Mouse (Mus musculus): ENCODE results near the gene Tlx1. TPM values are rescaled to one million over a fixed set of nuclear protein-coding genes. Genes with fewer than 3 reads are reported as not detected.

Tlx1 gene
- not detected for polyA plus RNA-seq (2017; shearing (Covaris generic))

DNA sequence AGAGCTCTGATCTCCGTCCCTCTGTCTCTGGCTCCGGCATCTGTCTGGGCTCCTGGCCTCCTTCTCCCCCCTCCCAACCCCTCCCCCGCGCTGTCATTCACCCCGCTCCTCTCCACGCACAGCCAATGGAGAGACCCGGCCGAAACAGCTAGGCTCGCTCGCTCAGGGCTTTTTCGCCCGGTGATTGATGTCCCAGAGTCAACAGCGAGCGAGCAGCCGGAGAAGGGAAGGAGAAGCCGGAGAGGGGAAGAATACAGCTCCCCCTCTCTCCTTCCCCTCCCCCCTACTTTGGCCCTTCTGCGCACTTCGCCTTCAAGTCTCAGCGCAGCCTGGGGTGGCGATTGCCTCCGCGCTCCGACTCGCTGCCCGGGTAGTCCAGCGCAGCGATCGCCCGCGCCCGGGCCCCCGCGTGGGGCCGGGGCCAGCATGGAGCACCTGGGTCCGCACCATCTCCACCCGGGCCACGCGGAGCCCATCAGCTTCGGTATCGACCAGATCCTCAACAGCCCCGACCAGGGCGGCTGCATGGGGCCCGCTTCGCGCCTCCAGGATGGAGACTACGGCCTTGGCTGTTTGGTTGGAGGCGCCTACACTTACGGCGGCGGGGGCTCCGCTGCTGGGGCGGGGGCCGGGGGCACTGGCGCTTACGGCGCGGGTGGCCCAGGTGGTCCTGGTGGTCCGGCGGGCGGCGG is at the start of gene Tlx1:
Gene Tlx1 (plus strand): TSS at position 191 of the 692 bp plus-strand sequence.
- no peak for ATAC-seq

DNA sequence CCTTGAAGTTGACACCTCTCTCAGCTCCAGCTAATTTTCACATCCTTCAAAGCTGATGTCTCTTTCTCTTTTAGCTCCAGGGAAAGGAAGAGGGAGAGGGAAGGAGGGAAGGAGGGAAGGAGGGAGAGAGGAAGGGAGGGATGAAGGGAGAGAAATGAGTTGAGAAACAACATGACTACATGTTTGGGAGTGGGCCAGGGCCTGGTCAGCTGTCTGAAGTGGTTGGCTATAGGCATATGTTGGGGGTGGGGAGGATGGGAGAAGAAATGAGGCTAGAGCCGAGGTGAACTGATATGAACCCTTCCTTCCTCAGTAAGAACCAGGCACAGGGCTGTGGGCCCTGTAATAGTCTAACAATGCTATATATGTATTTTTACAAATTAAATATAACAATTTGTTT is 44.9 kb upstream of the Tlx1 start:
- no peak for ATAC-seq

DNA sequence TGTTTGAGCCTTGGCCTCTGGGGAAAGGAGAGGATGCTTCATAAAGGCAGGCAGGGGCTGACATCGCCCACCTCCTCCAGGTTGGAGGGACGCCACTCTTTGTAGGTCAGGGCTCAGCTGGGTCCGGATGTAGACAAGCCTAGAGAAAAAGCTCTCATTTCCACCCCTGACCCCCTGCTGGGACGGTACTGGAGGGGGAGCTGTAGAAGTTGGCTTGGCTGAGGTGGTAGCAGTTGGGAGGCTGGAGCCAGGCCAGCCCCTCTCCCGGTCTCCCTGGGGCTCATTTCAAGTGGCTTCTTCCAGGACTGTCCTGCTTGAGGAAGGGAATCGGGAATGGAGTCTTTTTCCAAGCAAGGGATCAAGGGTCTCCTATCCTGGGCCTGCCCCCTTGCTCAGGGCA is 43.8 kb upstream of the Tlx1 start:
- no peak for ATAC-seq

- no peak for ATAC-seq
These were observed 39.8 kb upstream of the Tlx1 start for GRCm38 (mm10) chr19:45110681-45111080.

- ATAC-seq = no peak
These were observed 38.0 kb upstream of the Tlx1 start for GRCm38 (mm10) chr19:45112444-45112843.

DNA sequence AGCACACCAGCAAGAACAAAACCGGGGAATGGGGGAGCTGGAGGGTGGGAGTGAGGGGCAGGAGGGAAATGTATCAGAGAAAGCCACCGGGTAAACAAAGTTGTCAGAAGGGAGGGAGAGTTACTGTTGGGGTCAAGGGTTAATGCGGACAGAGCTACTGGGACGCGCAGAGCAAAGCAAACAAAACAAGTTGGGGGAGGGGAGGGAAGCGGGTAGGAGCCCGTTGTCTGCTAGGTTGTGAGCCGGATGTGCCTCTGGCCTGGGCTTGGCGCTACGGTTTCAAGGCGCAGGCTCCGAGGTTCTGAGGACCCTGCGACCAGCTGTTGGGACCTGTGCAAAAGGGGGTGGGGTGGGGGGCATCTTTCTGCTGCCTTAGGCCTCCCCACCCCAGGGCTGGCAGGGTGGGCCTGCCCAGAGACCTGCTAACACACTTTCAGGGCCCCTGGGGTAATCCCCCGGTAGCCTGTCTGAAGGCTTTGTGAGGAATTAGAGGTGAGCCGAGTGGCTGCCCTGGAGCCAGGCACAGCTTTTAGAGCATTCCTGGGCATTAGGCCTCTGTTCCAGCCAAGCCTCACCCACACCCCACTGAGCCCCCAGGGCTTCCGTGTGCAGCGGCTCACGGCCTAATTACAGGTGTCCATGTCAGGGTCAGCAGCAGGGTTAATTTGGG is 36.6 kb upstream of the Tlx1 start:
- no peak for ATAC-seq

DNA sequence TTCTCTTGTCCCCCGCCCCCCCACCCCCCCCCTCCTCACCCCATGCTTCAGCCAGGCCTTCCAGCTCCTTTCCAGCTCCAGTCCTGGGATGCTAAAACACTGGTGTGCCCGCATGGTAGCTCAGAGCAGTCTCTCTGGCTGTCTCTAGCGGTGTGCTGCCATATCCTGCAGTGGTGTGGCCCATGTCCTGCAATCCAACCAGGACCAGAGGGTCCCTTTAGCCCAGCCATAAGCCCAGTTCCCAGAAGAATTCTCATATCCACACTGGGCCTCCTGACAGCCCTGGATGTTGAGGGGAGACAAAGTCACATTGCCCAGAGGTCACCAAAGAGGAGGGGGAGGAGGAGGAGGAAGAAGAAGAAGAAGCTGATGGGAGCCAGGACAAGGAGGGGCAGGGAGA is 35.7 kb upstream of the Tlx1 start:
- ATAC-seq = no peak

- ATAC-seq = no peak
These were observed 33.7 kb upstream of the Tlx1 start for GRCm38 (mm10) chr19:45116798-45117197.

DNA sequence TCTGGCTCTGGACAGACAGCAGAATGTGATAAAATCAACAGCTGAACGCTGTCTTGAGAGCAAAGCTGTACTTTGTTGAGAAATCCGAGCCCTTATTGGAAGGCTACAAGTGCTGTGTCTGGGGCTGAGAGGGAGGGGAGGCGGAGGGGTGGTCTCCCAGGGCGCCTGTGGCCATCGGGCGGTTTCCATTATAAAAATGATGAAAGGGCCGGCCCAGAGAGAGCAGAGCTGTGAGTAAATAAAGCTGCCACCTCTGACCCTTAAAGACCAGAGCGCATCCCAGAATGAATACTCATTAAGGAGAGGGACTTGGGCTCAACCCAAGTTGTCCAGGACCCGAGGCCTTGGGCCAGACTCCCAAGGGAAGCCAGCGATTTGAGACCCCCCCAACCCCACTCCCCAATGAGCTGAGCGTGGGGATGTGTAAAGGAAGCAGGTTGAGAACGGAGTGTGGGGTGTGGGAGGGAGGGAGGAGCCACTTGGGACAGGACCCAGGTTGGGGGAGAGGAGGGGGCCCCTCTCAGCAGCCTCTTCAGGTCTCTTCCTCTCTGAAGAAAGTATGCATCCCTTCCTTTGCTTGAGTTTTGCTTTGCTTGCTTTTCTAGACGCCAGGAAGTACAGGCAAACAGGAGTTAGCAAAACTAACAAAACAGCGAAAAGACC is 18.4 kb upstream of the Tlx1 start:
- ATAC-seq = no peak

DNA sequence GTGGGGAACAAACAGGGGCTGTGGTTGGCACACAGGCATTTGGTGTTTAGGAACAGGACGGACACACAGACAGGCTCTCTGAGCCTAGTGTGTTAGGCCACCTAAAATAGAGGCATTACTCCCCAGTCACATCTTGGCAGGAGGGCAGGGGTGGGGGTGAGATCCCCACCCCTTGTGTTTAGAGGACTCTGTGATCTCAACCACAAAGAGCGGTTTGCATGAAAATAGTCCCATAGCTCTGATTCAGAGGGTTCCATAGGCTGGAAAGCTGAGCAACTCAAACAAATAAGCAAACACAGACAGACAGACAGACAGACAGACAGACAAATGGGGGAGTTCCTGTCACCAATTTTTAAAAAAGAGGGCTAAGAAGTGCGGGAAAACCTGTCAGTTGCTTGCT is 7.9 kb upstream of the Tlx1 start:
- no peak for ATAC-seq

DNA sequence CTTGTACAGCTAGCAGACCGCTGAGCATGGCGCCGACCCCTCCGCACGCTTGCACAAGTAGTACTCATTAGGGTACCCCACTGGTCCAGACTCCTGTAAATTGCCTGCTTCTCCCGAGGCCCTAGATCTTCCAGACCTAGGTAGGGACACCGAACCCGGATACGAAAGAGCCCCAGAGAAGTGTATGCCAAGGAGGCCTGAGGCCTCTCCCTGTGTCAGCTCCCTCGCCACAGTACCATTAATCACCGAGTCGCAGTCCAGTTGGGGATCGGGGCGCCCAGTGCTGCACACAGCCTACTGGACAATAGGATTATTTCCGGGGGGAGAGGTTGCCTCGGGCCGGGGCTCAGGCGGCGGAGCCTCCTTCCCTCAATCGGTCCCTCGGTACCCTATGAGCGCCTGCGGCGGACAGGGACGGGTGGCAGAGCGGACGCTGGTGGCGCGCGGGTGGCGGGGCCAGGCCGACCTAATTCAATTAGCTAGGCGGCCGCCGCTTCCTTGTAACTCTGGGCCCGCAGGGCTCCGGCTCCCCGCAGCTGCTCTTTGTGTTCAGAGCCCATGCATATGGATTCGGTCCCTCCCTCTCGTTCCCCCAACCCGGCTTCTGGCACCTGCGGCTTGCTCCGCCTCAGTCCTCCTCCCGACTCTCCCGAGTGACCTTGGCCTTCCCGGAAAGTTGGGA is 7.1 kb upstream of the Tlx1 start:
- ATAC-seq = no peak

GRCm38 (mm10) chr19:45147071-45147470 is 3.4 kb upstream of the Tlx1 start:
- ATAC-seq = no peak

DNA sequence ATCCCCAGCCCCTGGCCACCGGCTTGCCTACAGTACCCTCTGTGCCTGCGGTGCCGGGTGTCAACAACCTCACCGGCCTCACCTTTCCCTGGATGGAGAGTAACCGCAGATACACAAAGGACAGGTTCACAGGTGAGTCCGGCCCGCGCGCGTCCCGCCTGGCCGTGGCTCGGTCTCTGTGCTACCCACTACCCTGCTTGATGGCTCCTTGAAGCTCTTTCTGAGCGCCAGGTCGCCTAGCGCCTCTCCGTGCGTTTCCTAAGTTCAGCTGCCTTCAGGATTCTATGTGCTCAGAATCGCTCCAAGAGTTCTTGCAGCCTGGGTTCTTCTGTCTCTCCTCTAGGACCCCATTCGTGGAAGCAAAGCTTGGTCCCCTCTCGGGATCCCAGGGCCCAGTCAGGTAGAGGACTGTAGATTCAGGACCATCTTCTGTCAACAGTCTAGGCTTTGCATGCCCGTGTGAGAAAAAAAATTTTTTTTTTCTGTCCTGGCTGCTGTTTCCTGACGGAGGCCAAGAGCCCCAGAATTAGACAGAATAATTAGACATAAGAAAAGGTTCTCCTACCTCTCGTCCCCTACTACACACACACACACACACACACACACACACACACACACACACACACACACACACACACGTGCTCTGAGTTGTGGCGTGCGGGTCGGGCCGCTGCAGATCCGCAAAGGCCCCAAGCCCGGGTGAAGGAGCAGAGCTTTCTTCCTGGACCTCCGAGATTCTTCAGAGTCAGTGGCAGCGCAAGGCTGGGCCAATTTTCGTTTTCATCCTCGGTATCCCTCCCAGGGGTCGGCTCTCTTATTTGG is 1.1 kb downstream of the Tlx1 start:
- no peak for ATAC-seq

- no peak for ATAC-seq
These were observed 1.7 kb downstream of the Tlx1 start for GRCm38 (mm10) chr19:45152183-45152650.

- no peak for ATAC-seq
These were observed 3.0 kb downstream of the Tlx1 start for GRCm38 (mm10) chr19:45153311-45154058.

DNA sequence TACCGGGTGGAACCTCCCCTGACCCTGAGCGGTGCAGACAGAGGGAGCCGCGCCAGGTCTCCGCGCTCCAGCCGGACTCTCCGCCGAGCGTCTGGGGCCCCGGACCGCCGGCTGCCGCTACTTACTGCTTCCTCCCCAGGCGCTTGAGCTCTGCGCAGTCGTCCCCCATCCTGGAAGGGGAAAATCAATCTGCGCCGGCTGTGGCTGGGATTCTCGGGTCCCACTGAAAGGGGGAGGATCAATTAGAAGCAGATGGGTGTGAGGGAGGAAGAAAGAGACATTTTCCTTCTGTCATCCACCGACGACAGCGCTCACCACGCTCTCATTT is 3.5 kb downstream of the Tlx1 start:
- no peak for ATAC-seq

- ATAC-seq = no peak
These were observed 4.0 kb downstream of the Tlx1 start for GRCm38 (mm10) chr19:45154521-45154920.

- no peak for ATAC-seq
These were observed 4.8 kb downstream of the Tlx1 start for GRCm38 (mm10) chr19:45155141-45155790.

- ATAC-seq = no peak
These were observed 5.3 kb downstream of the Tlx1 start for GRCm38 (mm10) chr19:45155791-45156186.

- no peak for ATAC-seq
These were observed 5.9 kb downstream of the Tlx1 start for GRCm38 (mm10) chr19:45156381-45156780.

DNA sequence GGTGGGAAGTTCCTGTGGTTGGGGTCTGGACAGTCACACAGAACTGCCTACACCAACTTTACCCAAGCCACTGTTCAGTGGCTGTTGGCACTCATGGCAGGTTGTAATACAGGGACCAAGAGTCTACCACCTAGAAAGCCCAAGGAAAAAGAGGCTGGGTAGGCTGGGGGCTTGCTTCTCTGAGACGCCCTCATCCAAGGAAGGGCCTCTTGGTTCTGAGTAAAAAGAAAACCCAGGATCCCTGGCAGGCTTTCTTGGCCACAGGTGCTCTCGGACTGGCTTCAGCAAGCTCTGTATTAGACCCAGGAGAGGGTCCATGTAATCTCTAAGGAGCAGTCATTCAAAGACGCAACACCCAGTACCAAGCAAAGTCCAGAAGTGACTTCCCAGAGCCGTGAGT is 7.7 kb downstream of the Tlx1 start:
- no peak for ATAC-seq
